Mouse (Mus musculus): ENCODE measurements around the gene Nek11. TPM values are rescaled to one million over a fixed set of nuclear protein-coding genes. Genes with fewer than 3 reads are reported as not detected.
A peak's percentile ranks its signal among the peaks of the same experiment; 100 is the strongest.

The Nek11 gene
- polyA plus RNA-seq (2015; fragmentation: Nextera tagmentation; extraction: Ambion mirVana), result 1.9 and 5.3 TPM in 2 replicates

DNA sequence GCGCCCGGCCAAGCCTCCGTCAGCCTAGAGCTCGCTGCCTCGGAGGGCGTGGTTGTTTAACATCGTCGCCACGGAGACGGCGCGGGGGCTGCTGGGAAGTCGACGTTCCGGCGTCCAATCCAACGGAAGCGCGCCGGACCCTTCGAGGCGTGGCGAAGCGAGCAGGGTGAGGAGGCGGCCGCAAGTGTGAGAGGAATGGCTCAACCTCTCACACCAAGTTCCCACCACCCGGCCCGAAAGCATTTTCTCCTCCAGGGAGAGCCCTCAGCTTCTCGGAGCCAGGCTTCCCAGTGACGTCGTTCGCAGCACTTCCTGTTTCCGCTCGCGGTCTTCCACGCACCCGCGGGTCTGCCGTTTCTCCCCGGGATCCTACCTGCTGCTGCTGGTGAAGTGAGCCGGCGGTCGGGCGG is at the start of gene Nek11, which contains the start of gene Aste1:
Gene Nek11, minus strand, starts transcription at position 307 of the 410 bp plus-strand sequence.
Gene Aste1, plus strand, starts transcription at position 175 of the 410 bp plus-strand sequence.
- Histone ChIP-seq H3K27ac (replicated peaks) (peak within 1 kb of the TSS; percentile 88), H3K9me3 (replicated peaks) (no peaks in the 10 kb centered on the region), H3K36me3 (peaks cover 7% of the 10 kb centered on the region; the same call in 1 of the 2 replicates), H3K4me3 (replicated peaks) (peak within 1 kb of the TSS; percentile 75), H3K4me1 (peaks cover 9% of the 10 kb centered on the region), H3K9ac (peak within 1 kb of the TSS; percentile 63), H3K27me3 (no peaks in the 10 kb centered on the region), H3K4me2 (replicated peaks) (peak within 1 kb of the TSS; percentile 70)
- ATAC-seq (ENCODE audit: insufficient number of reproducible peaks, low FRiP score, low TSS enrichment, low read depth), result peak; percentile 94
- WGBS, result 0% methylated on average over 44 of the region's 44 CpGs

- no peak for ATAC-seq (ENCODE audit: insufficient number of reproducible peaks, low FRiP score, low TSS enrichment, low read depth)
- H3K9ac ChIP-seq, result no peak overlapping the region
- no peak overlapping the region for H3K27ac ChIP-seq (replicated peaks)
- 89% methylated on average over 6 of the region's 6 CpGs for WGBS
- no peaks in the 10 kb centered on the region for H3K4me1 ChIP-seq
- H3K4me2 ChIP-seq (replicated peaks), result no peak overlapping the region
- no peak overlapping the region for H3K4me3 ChIP-seq (replicated peaks)
- peaks cover 35% of the 10 kb centered on the region; the same call in 1 of the 2 replicates for H3K36me3 ChIP-seq
- H3K9me3 ChIP-seq (replicated peaks), result no peaks in the 10 kb centered on the region
- no peaks in the 10 kb centered on the region for H3K27me3 ChIP-seq
Measured at GRCm38 (mm10) chr9:105408549-105408948, 13.2 kb upstream of the Nek11 start.

- Histone ChIP-seq H3K4me1 (peaks cover 9% of the 10 kb centered on the region), H3K36me3 (peaks cover 7% of the 10 kb centered on the region; the same call in 1 of the 2 replicates), H3K4me3 (replicated peaks) (peak overlapping the region; percentile 75), H3K9ac (0 out of 2 replicates have a peak overlapping the region, but pooled peaks have one; percentile 7), H3K27me3 (no peaks in the 10 kb centered on the region), H3K4me2 (replicated peaks) (peak overlapping the region; percentile 70), H3K27ac (replicated peaks) (no peak overlapping the region), H3K9me3 (replicated peaks) (no peaks in the 10 kb centered on the region)
- 13% methylated on average over 11 of the region's 11 CpGs for WGBS
- ATAC-seq (ENCODE audit: insufficient number of reproducible peaks, low FRiP score, low TSS enrichment, low read depth), result no peak
Measured at GRCm38 (mm10) chr9:105394720-105395119, 604 bp downstream of the Nek11 start.

DNA sequence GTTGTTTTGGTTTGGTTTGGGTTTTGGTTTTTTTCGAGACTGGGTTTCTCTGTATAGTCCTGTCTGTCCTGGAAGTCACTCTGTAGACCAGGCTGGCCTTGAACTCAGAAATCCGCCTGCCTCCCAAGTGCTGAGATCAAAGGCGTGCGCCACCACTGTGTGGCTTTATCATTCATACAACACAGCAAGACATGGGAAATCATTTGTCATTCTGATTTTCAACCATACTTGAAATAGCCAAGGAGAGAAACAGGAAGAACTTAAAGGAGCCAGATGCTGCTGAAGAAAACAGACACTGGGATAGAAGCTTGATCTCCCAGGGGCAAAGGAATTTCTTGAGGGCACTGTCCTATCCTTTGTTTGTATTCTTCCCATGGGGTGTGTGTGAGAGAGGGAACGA is 4.7 kb downstream of the Nek11 start:
- no peak overlapping the region for H3K27ac ChIP-seq (replicated peaks)
- H3K9me3 ChIP-seq (replicated peaks), result no peaks in the 10 kb centered on the region
- 66% methylated on average over 4 of the region's 5 CpGs for WGBS
- no peak overlapping the region for H3K4me2 ChIP-seq (replicated peaks)
- no peak overlapping the region for H3K9ac ChIP-seq
- no peak for ATAC-seq (ENCODE audit: insufficient number of reproducible peaks, low FRiP score, low TSS enrichment, low read depth)
- H3K4me1 ChIP-seq, result no peaks in the 10 kb centered on the region
- H3K4me3 ChIP-seq (replicated peaks), result no peak overlapping the region
- H3K27me3 ChIP-seq, result no peaks in the 10 kb centered on the region
- H3K36me3 ChIP-seq, result no peaks in the 10 kb centered on the region

DNA sequence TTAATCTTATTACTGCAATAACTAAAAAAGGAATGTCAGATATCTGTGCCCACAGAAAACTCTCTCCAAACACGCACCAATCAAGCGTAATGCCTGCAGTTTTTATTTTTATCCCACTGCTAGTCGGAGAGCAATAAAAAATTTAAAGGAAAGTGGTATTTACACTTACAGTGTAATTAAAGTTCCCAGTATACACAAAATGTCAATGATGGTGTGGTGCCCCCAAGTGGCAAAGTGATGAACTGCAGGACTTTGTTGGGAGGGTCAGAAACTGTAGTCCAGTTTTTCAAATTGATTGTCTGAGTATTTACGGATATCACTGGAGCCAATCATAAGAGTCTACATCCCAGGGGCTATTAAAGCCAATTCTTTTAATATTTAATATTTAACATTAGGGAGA is 6.0 kb downstream of the Nek11 start:
- no peak for ATAC-seq (ENCODE audit: insufficient number of reproducible peaks, low FRiP score, low TSS enrichment, low read depth)
- 14% methylated on average over 4 of the region's 4 CpGs for WGBS

DNA sequence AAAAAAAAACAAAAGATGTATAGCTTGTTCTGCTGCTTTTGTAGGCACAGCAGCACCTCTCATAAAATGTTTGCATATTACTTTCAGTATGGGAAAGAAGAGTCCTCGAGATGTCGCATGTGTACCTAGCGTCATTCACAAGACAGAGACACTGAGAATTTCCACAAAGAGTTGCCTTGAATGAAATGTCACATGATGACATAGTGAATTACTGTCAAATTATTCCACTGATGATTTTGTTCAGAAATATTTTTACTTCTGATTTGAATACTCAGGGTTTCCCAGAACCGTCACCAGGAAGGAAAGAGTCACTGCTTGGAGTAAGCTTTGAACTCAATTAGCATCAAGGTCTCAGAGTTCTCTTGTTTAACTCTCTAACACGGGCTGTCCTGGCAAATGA is 7.9 kb downstream of the Nek11 start:
- no peaks in the 10 kb centered on the region for H3K27me3 ChIP-seq
- WGBS, result 70% methylated on average over 5 of the region's 5 CpGs
- H3K4me2 ChIP-seq (replicated peaks), result no peak overlapping the region
- no peaks in the 10 kb centered on the region for H3K9me3 ChIP-seq (replicated peaks)
- no peak overlapping the region for H3K27ac ChIP-seq (replicated peaks)
- no peak overlapping the region for H3K4me3 ChIP-seq (replicated peaks)
- no peak for ATAC-seq (ENCODE audit: insufficient number of reproducible peaks, low FRiP score, low TSS enrichment, low read depth)
- H3K4me1 ChIP-seq, result no peaks in the 10 kb centered on the region
- no peaks in the 10 kb centered on the region for H3K36me3 ChIP-seq
- no peak overlapping the region for H3K9ac ChIP-seq

More for the DNA sequence above, 6.0 kb downstream of the Nek11 start:
- H3K4me1 ChIP-seq, result no peaks in the 10 kb centered on the region
- H3K9ac ChIP-seq, result no peak overlapping the region
- H3K4me3 ChIP-seq (replicated peaks), result no peak overlapping the region
- no peaks in the 10 kb centered on the region for H3K36me3 ChIP-seq
- H3K4me2 ChIP-seq (replicated peaks), result no peak overlapping the region
- no peak overlapping the region for H3K27ac ChIP-seq (replicated peaks)
- no peaks in the 10 kb centered on the region for H3K27me3 ChIP-seq
- H3K9me3 ChIP-seq (replicated peaks), result no peaks in the 10 kb centered on the region

GRCm38 (mm10) chr9:105379533-105380145 is 15.7 kb downstream of the Nek11 start:
- WGBS, result 68% methylated on average over 8 of the region's 8 CpGs
- H3K4me1 ChIP-seq, result no peaks in the 10 kb centered on the region
- no peaks in the 10 kb centered on the region for H3K27me3 ChIP-seq
- H3K4me3 ChIP-seq (replicated peaks), result no peak overlapping the region
- no peak overlapping the region for H3K9ac ChIP-seq
- no peaks in the 10 kb centered on the region for H3K9me3 ChIP-seq (replicated peaks)
- no peak overlapping the region for H3K4me2 ChIP-seq (replicated peaks)
- no peaks in the 10 kb centered on the region for H3K36me3 ChIP-seq
- no peak for ATAC-seq (ENCODE audit: insufficient number of reproducible peaks, low FRiP score, low TSS enrichment, low read depth)
- H3K27ac ChIP-seq (replicated peaks), result no peak overlapping the region

- Histone ChIP-seq H3K4me1 (no peaks in the 10 kb centered on the region), H3K36me3 (no peaks in the 10 kb centered on the region), H3K4me2 (replicated peaks) (no peak overlapping the region), H3K27ac (replicated peaks) (no peak overlapping the region), H3K27me3 (no peaks in the 10 kb centered on the region), H3K4me3 (replicated peaks) (no peak overlapping the region), H3K9ac (no peak overlapping the region), H3K9me3 (replicated peaks) (no peaks in the 10 kb centered on the region)
- ATAC-seq (ENCODE audit: insufficient number of reproducible peaks, low FRiP score, low TSS enrichment, low read depth), result no peak
- 56% methylated on average over 3 of the region's 3 CpGs for WGBS
Measured at GRCm38 (mm10) chr9:105377622-105378021, 17.7 kb downstream of the Nek11 start.

GRCm38 (mm10) chr9:105376954-105377530 is 18.3 kb downstream of the Nek11 start:
- ATAC-seq (ENCODE audit: insufficient number of reproducible peaks, low FRiP score, low TSS enrichment, low read depth), result no peak
- Histone ChIP-seq H3K9me3 (replicated peaks) (no peaks in the 10 kb centered on the region), H3K4me1 (no peaks in the 10 kb centered on the region), H3K27me3 (no peaks in the 10 kb centered on the region), H3K4me2 (replicated peaks) (no peak overlapping the region), H3K36me3 (no peaks in the 10 kb centered on the region), H3K9ac (no peak overlapping the region), H3K4me3 (replicated peaks) (no peak overlapping the region), H3K27ac (replicated peaks) (no peak overlapping the region)
- WGBS, result 70% methylated on average over 7 of the region's 7 CpGs

- ATAC-seq (ENCODE audit: insufficient number of reproducible peaks, low FRiP score, low TSS enrichment, low read depth), result no peak
- no peaks in the 10 kb centered on the region for H3K36me3 ChIP-seq
- WGBS, result 57% methylated on average over 7 of the region's 7 CpGs
- H3K9ac ChIP-seq, result no peak overlapping the region
- no peaks in the 10 kb centered on the region for H3K9me3 ChIP-seq (replicated peaks)
- H3K4me3 ChIP-seq (replicated peaks), result no peak overlapping the region
- no peaks in the 10 kb centered on the region for H3K27me3 ChIP-seq
- H3K4me1 ChIP-seq, result no peaks in the 10 kb centered on the region
- no peak overlapping the region for H3K27ac ChIP-seq (replicated peaks)
- no peak overlapping the region for H3K4me2 ChIP-seq (replicated peaks)
Measured at GRCm38 (mm10) chr9:105376411-105376810, 18.9 kb downstream of the Nek11 start.

DNA sequence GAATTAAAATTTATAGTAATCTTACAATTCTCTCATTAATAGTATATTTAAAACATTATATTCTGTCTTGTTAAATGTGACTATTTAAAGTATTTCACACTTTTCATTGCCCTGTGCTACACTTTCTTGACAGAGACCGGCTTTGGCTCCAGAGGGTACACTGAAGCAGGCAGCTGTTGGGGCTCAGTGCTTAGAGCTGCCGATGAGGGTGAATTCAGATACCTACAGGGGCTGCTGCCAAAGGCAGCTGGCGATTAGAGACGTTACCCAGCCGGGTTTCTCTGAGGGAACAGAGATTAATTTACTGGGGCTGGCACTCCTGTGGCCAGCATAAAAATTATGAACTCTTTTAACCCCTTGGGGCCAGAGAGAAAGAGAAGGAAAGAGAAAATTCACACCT is 21.0 kb downstream of the Nek11 start:
- WGBS, result 52% methylated on average over 5 of the region's 5 CpGs
- no peak overlapping the region for H3K4me3 ChIP-seq (replicated peaks)
- H3K9ac ChIP-seq, result no peak overlapping the region
- H3K27me3 ChIP-seq, result no peaks in the 10 kb centered on the region
- no peak overlapping the region for H3K4me2 ChIP-seq (replicated peaks)
- no peak for ATAC-seq (ENCODE audit: insufficient number of reproducible peaks, low FRiP score, low TSS enrichment, low read depth)
- H3K4me1 ChIP-seq, result no peaks in the 10 kb centered on the region
- H3K36me3 ChIP-seq, result no peaks in the 10 kb centered on the region
- no peak overlapping the region for H3K27ac ChIP-seq (replicated peaks)
- no peaks in the 10 kb centered on the region for H3K9me3 ChIP-seq (replicated peaks)

DNA sequence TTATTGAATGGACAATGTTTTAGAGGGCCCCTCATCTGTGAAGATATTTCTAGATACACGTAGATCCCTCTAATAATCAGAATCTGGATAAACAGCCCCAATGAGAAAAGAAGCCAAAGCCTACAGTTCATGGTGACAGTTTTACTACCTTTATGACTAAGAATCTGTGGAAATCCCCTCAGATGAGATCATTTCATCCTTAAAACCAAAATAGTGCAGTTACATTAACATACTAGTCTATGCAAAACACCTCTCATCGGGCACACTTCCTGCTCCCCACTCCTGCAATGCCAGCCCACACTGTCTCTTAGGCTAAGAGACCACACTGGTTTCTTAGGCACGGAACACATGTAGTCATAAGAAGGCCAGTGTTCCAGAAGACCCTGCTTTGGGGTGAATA is 26.7 kb downstream of the Nek11 start:
- Histone ChIP-seq H3K4me1 (no peaks in the 10 kb centered on the region), H3K4me3 (replicated peaks) (no peak overlapping the region), H3K27ac (replicated peaks) (no peak overlapping the region), H3K27me3 (no peaks in the 10 kb centered on the region), H3K9me3 (replicated peaks) (no peaks in the 10 kb centered on the region), H3K36me3 (no peaks in the 10 kb centered on the region), H3K4me2 (replicated peaks) (no peak overlapping the region), H3K9ac (no peak overlapping the region)
- no peak for ATAC-seq (ENCODE audit: insufficient number of reproducible peaks, low FRiP score, low TSS enrichment, low read depth)
- WGBS, result 78% methylated on average over 3 of the region's 3 CpGs
